Mouse (Mus musculus) limb, embryonic 13.5 days (tissue): ENCODE measurements at regions not wholly inside any gene's neighbourhood (a gene's known extent, or its start where the extent isn't known, plus 50 kb on each side); places are given as distances from the start of the nearest gene placed in this dataset.

Experiments
- ATAC-seq: fragments of 200-750 bp; cut with Nextera tagmentation; 2 replicates; pipeline ENCODE4 v1.8.0; 2017; ENCODE audit warnings: low read depth, moderate number of reproducible peaks, moderate TSS enrichment; ENCODE audit not compliant: low FRiP score
- H3K27ac ChIP-seq: fragments of 300-500 bp; sonication (generic); 2 replicates; pipeline ENCODE4 v1.5.1; 2015; ENCODE audit warnings: inconsistent platforms, mild to moderate bottlenecking, moderate library complexity
- H3K27me3 ChIP-seq: fragments of 300-500 bp; sonication (generic); 2 replicates; pipeline ENCODE4 v1.6.1; 2015; ENCODE audit warnings: mild to moderate bottlenecking, inconsistent platforms
- H3K36me3 ChIP-seq: fragments of 300-500 bp; sonication (generic); 2 replicates; pipeline ENCODE4 v1.6.1; 2015; ENCODE audit warnings: inconsistent platforms, mild to moderate bottlenecking, moderate library complexity
- H3K4me1 ChIP-seq: fragments of 300-500 bp; sonication (generic); 2 replicates; pipeline ENCODE4 v1.6.1; 2015; ENCODE audit warnings: inconsistent platforms
- H3K4me2 ChIP-seq: fragments of 300-500 bp; sonication (generic); replicated peaks from 2 replicates; pipeline ENCODE4 v1.6.1; 2015; ENCODE audit warnings: inconsistent platforms, mild to moderate bottlenecking, moderate library complexity
- H3K4me3 ChIP-seq: fragments of 300-500 bp; sonication (generic); 2 replicates; pipeline ENCODE4 v1.5.1; 2015; ENCODE audit warnings: moderate library complexity, mild to moderate bottlenecking, inconsistent platforms
- H3K9ac ChIP-seq: fragments of 300-500 bp; sonication (generic); 2 replicates; pipeline ENCODE4 v1.6.1; 2015; ENCODE audit warnings: mild to moderate bottlenecking, inconsistent platforms
- H3K9me3 ChIP-seq: fragments of 300-500 bp; sonication (generic); 2 replicates; pipeline ENCODE4 v1.6.1; 2016; ENCODE audit warnings: inconsistent platforms
- WGBS: fragments of 180-500 bp; shearing (Covaris S2); methylation state at CpG from one replicate; pipeline ENCODE4 v1.1.7; 2015; 5-methylcytosine and 5-hydroxymethylcytosine counted together

DNA sequence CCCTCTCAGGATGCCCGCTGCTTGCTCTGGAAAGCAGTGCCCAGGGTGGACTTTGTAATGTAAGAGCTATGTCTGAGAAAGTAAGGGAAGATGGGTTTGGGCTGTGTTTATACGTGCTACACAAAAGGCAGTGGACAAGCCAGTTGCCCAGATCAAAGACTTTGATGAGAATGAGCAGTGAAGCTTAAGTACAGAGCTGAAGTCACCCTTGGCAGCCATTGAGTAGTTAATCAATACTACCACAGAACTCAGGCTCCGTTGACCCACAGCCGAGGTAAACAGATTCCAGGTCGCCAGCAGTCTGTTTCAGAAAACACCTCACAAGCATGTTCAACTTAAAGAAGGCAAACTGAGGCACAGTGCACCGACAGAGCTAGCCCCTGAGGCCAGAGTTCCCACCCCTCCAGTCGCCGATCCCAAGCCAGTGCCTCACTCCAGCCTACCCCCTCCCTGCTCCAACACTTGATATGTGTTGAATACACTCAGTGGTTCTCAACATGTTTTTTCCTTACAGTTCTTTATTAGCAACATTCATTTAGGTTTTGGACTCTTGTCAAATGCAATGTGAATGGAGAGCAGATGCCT, 230.3 kb upstream of the G2e3 start:
- WGBS: 75% methylated on average over 8 of the region's 8 CpGs
- H3K9me3 ChIP-seq: no peaks in the 10 kb centered on the region
- no peak overlapping the region for H3K27ac ChIP-seq
- H3K4me2 ChIP-seq: no peak overlapping the region
- no peak for ATAC-seq
- no peak overlapping the region for H3K9ac ChIP-seq
- no peaks in the 10 kb centered on the region for H3K4me1 ChIP-seq
- H3K36me3 ChIP-seq: no peaks in the 10 kb centered on the region
- H3K27me3 ChIP-seq: no peaks in the 10 kb centered on the region
- H3K4me3 ChIP-seq: no peak overlapping the region

DNA sequence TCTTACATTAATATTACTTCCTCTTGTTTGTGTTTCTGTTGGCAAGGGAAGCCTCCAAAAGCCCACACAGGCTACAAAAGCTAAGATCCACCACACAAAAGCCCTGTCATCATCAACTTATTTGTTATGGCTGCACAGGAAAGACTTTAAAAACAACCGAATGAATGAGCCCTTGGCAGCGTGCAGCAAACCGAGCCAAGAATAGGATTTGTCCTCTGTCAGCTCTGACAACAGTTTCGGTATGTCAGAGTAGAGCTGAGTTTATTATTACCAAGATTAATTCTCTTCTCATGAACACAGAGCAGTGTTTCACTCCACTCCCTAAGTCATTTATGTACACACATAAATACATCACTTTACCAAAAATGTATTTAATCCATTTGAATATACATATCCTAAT, 236.1 kb upstream of the G2e3 start:
- no peaks in the 10 kb centered on the region for H3K4me1 ChIP-seq
- H3K9ac ChIP-seq: no peak overlapping the region
- no peak overlapping the region for H3K27ac ChIP-seq
- H3K36me3 ChIP-seq: no peaks in the 10 kb centered on the region
- WGBS: 73% methylated on average over 4 of the region's 4 CpGs
- no peaks in the 10 kb centered on the region for H3K27me3 ChIP-seq
- ATAC-seq: no peak
- no peak overlapping the region for H3K4me2 ChIP-seq
- no peaks in the 10 kb centered on the region for H3K9me3 ChIP-seq
- no peak overlapping the region for H3K4me3 ChIP-seq

DNA sequence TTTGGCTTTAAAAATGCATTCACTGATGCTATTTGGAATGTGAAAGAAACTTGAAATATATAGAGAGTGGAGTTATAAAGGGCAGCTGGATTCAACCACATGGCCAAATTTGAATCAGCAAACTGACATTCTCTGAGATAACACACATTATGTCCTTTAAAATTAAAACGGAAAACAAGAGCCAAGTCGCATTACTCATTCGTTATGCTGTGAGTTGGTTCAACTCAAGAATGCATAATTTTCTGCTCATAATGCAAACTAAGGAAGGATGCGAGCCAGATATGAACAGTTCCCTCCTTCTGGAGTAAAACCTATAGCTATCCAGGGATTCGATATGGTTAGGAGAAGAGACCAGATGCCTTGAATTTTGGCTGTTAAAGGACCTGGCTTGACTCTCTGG, 239.8 kb upstream of the G2e3 start:
- Histone ChIP-seq H3K4me3 (no peak overlapping the region), H3K4me1 (no peaks in the 10 kb centered on the region), H3K9ac (no peak overlapping the region), H3K9me3 (no peaks in the 10 kb centered on the region), H3K27me3 (no peaks in the 10 kb centered on the region), H3K4me2 (no peak overlapping the region), H3K27ac (no peak overlapping the region), H3K36me3 (no peaks in the 10 kb centered on the region)
- ATAC-seq: no peak
- WGBS: 87% methylated on average over 5 of the region's 5 CpGs

DNA sequence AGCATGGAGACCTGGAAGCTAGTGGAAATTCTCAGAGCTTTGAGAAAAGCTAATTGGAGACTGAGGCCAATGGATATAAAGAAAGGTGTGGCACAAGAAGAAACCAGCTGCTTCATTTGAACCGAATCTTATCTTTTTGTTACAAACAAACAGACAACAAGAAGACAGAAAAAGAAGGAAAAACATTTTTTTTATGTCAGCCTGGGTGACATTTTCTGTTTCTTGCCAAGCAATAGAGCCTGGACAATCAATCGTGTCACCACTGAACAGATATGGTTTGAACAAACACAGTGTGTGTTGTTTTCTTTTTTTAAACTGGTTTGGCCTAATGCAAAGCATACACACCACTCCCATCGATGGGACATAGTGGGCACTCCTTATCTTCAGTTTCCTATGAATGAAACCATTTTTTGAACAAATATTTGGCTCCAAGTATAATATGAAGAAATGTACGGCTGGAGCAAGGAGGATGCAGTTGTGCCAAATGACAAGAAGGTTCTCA, 244.3 kb upstream of the G2e3 start:
- ATAC-seq: no peak
- H3K36me3 ChIP-seq: no peaks in the 10 kb centered on the region
- no peak overlapping the region for H3K4me2 ChIP-seq
- H3K9me3 ChIP-seq: no peaks in the 10 kb centered on the region
- no peaks in the 10 kb centered on the region for H3K4me1 ChIP-seq
- WGBS: 85% methylated on average over 4 of the region's 4 CpGs
- no peak overlapping the region for H3K4me3 ChIP-seq
- H3K27me3 ChIP-seq: no peaks in the 10 kb centered on the region
- H3K9ac ChIP-seq: no peak overlapping the region
- no peak overlapping the region for H3K27ac ChIP-seq

DNA sequence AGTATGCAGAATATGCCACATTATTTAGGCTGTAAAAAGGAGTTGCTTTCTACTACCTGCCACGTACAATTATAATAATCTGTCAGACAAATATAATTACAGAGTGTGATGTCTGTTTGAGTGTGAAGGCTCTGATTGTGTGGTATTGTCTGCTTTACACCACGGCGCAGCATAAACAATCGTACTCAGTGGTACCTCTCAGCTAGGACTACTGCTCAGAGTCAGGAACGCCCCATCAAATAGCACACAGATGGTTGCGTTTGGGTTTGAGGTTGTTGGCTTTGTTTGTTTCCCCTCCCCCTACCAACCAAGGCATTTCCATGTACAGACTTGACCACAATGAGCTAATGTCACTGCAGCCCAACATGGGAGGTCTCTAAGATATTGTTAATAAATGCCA, 246.2 kb upstream of the G2e3 start:
- Histone ChIP-seq H3K4me1 (no peaks in the 10 kb centered on the region), H3K4me2 (no peak overlapping the region), H3K27ac (no peak overlapping the region), H3K27me3 (no peaks in the 10 kb centered on the region), H3K9me3 (no peaks in the 10 kb centered on the region), H3K36me3 (no peaks in the 10 kb centered on the region), H3K4me3 (no peak overlapping the region), H3K9ac (no peak overlapping the region)
- 72% methylated on average over 6 of the region's 6 CpGs for WGBS
- ATAC-seq: no peak

DNA sequence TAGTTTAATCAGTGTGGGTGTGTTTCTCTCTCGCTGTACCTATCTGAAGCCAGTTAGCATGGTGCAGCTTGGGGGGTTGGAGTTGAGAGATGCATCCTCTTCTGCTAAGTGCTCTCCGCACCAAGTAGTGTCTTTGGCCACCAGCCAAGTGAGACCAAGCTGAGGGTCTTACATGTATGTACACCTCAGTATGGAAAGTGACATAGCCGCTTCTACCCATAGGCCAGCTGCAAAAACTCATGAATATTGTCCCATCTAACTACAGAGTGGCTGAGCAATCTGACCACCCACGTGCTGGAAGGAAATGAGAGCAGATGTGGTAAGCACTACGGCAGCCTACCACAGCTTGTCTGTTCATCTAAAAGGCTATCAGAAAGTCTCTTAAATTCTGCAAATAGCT, 247.0 kb upstream of the G2e3 start:
- Histone ChIP-seq H3K27me3 (no peaks in the 10 kb centered on the region), H3K4me1 (no peaks in the 10 kb centered on the region), H3K4me2 (no peak overlapping the region), H3K36me3 (no peaks in the 10 kb centered on the region), H3K9ac (no peak overlapping the region), H3K9me3 (no peaks in the 10 kb centered on the region), H3K4me3 (no peak overlapping the region), H3K27ac (no peak overlapping the region)
- WGBS: 74% methylated on average over 5 of the region's 5 CpGs
- 0 out of 2 replicates have a peak, but pooled peaks have one; percentile 28 for ATAC-seq

DNA sequence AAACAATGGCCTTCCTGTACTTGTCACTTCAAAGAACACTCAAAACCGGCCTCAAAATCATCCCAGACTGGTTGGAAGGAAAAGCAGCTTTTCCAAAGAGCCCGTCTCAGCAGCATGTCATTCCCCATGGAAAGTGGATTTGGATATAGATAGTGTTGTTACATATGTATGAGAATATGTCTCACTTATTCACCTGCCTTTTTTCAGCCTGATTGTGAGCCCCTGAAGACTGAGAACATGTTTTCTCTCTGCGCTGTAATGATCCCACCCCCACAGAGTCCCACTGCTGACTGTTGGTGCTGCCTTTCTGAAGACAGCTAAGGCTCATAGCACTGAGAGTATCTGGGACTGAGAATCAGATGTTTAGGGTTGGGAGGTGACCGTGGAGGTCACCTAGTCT, 251.9 kb upstream of the G2e3 start:
- H3K9ac ChIP-seq: no peak overlapping the region
- H3K9me3 ChIP-seq: no peaks in the 10 kb centered on the region
- H3K27ac ChIP-seq: no peak overlapping the region
- H3K4me2 ChIP-seq: no peak overlapping the region
- no peak overlapping the region for H3K4me3 ChIP-seq
- 72% methylated on average over 4 of the region's 4 CpGs for WGBS
- H3K4me1 ChIP-seq: no peaks in the 10 kb centered on the region
- no peak for ATAC-seq
- H3K36me3 ChIP-seq: no peaks in the 10 kb centered on the region
- H3K27me3 ChIP-seq: peaks cover 14% of the 10 kb centered on the region

DNA sequence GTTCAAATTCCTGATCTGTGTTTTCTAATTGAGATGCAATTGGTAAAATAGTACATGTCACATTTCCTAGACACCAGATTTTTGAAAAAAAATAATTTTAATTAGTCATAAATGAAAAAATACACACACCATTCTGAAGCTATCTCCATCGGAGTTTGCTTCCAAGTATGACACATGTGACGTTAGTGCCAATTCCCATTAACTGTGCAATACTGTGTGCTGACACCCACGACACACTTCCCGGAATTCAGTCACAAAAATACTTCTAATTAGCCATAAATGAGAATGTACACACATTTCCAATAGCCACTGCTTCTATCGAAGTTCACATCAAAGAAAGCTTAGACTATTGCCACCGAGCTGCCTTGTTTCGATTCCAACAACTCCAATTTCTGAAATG, 258.5 kb upstream of the G2e3 start:
- ATAC-seq: no peak
- H3K9me3 ChIP-seq: no peaks in the 10 kb centered on the region
- peaks cover 4% of the 10 kb centered on the region; the same call in 1 of the 2 replicates for H3K4me1 ChIP-seq
- H3K9ac ChIP-seq: no peak overlapping the region
- H3K36me3 ChIP-seq: no peaks in the 10 kb centered on the region
- no peak overlapping the region for H3K4me3 ChIP-seq
- 81% methylated on average over 7 of the region's 7 CpGs for WGBS
- no peak overlapping the region for H3K4me2 ChIP-seq
- H3K27ac ChIP-seq: no peak overlapping the region
- H3K27me3 ChIP-seq: peaks cover 27% of the 10 kb centered on the region; the same call in 1 of the 2 replicates

DNA sequence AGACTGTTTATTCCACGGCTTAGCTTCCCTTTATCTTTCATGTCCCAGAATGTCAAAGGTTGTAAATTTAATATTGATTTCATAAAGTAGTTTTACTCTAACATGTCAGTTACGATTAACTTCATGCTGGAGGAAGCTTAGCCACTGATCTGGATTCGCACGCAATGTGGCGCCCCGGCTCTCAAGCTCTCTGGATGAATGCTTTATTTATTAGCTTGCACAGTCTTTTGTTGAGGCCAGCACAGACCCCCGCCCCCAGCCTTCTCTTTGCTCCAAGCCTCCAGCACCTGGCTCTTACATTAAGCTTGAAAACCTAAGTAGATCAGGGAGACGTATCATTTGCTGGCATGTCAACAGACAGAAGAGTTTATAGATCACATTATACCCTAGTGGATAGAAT, 266.1 kb upstream of the G2e3 start:
- no peak for ATAC-seq
- H3K9ac ChIP-seq: no peak overlapping the region
- H3K4me2 ChIP-seq: no peak overlapping the region
- no peak overlapping the region for H3K4me3 ChIP-seq
- H3K9me3 ChIP-seq: no peaks in the 10 kb centered on the region
- WGBS: 75% methylated on average over 8 of the region's 8 CpGs
- no peaks in the 10 kb centered on the region for H3K36me3 ChIP-seq
- H3K27ac ChIP-seq: no peak overlapping the region
- 0 out of 2 replicates have a peak, but pooled peaks cover 8% of the 10 kb centered on the region for H3K27me3 ChIP-seq
- no peaks in the 10 kb centered on the region for H3K4me1 ChIP-seq

DNA sequence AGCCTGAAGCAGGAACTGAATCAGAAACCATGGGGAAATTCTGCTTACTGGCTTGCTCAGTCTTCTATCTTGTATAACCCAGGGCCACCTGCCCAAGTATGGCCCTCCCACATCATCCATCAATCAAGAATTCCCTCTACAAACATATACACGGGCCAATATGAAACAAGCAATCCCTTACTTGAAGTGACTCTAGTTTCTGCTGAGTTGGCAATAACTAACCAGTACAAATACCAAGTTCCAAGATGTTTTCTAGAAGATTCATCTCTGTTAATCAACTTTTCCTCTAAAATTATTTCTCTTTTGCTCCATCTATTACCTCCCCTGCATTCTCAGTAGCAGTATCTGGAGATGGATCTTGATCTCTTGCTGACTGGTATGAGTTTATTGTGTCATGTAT, 274.4 kb upstream of the G2e3 start:
- WGBS: 79% methylated on average over 1 of the region's 1 CpGs
- Histone ChIP-seq H3K27me3 (no peaks in the 10 kb centered on the region), H3K4me3 (no peak overlapping the region), H3K4me1 (no peaks in the 10 kb centered on the region), H3K36me3 (no peaks in the 10 kb centered on the region), H3K4me2 (no peak overlapping the region), H3K9ac (no peak overlapping the region), H3K27ac (no peak overlapping the region), H3K9me3 (no peaks in the 10 kb centered on the region)
- ATAC-seq: no peak

DNA sequence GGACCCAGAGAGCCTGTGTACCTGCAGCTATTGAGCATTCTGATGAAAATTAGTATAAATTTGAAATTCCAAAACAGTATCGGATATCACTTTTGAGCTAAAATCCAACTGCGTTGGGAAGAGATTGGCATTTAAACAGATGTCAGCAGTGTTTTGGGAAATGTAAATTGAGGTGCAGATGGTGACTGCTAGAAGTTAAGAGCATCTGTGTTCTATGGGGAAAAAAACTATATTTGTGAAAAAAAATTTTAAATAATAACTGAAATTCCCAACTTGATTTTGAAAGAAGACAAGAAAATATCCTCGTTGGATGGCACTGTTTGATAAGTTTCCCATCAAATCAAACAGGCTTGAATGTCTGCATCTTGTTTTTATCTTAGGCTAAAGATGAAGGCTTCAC, 286.9 kb upstream of the G2e3 start:
- Histone ChIP-seq H3K27me3 (no peaks in the 10 kb centered on the region), H3K9ac (no peak overlapping the region), H3K9me3 (no peaks in the 10 kb centered on the region), H3K4me1 (peaks cover 7% of the 10 kb centered on the region; the same call in 1 of the 2 replicates), H3K4me3 (no peak overlapping the region), H3K4me2 (no peak overlapping the region), H3K36me3 (no peaks in the 10 kb centered on the region), H3K27ac (no peak overlapping the region)
- no peak for ATAC-seq
- 83% methylated on average over 3 of the region's 3 CpGs for WGBS

DNA sequence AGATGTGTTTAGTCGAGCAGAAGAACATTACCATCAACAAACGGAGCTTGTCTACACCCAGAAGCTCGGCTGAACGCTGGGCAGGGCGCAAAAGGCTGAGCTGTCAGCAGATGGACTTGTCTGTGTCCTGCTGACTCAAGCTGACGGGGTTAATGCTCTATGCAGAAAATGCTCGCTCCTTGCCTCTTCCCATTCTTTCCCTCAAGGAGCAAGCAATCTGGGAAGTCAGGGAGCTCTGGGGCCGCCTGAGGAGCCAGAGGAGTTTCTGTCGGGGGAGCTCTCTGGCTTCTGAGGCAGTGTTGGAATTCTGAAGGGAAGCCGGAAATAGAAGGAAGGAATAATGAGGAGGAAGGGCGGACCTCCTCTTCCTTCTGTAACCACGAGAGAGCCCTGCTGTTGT, 289.3 kb upstream of the G2e3 start:
- no peak for ATAC-seq
- H3K9me3 ChIP-seq: no peaks in the 10 kb centered on the region
- WGBS: 28% methylated on average over 12 of the region's 12 CpGs
- no peak overlapping the region; the same call in 1 of the 2 replicates for H3K9ac ChIP-seq
- no peaks in the 10 kb centered on the region for H3K27me3 ChIP-seq
- peaks cover 7% of the 10 kb centered on the region; the same call in 1 of the 2 replicates for H3K4me1 ChIP-seq
- H3K27ac ChIP-seq: no peak overlapping the region
- peak overlapping the region; percentile 48 for H3K4me2 ChIP-seq
- H3K36me3 ChIP-seq: no peaks in the 10 kb centered on the region
- peak overlapping the region; percentile 10; the same call in 1 of the 2 replicates for H3K4me3 ChIP-seq

DNA sequence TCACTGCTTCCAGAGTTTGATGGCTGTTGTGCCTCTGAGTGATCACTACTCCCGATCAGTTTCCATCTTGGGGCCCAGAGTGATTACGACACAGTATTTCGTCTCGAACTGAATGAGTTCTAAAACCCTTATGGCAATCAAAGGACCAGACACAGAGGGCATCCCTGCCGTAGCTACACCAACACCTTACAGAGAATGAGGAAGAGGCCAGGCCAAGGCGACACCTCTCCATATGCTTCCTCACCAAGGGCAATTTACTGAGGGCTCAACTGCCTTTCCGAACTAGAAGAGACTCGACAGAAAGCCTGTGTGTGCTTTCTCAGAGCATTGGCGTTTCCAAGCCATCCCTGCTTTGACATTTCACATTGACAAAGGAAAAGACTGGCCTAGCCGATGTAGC, 289.8 kb upstream of the G2e3 start:
- peaks cover 7% of the 10 kb centered on the region; the same call in 1 of the 2 replicates for H3K4me1 ChIP-seq
- H3K4me3 ChIP-seq: no peak overlapping the region
- H3K36me3 ChIP-seq: no peaks in the 10 kb centered on the region
- peak overlapping the region; percentile 48 for H3K4me2 ChIP-seq
- no peaks in the 10 kb centered on the region for H3K9me3 ChIP-seq
- 40% methylated on average over 10 of the region's 10 CpGs for WGBS
- no peak overlapping the region for H3K9ac ChIP-seq
- ATAC-seq: no peak
- no peak overlapping the region for H3K27ac ChIP-seq
- H3K27me3 ChIP-seq: no peaks in the 10 kb centered on the region
